Mouse (Mus musculus) adrenal gland, adult 18-20 months (tissue): Measurements from ENCODE around the gene Tmem132d. TPM values are rescaled to one million over a fixed set of nuclear protein-coding genes. Genes with fewer than 3 reads are reported as not detected.
"Not testable (repeated sequence)": the region's sequence is repeated elsewhere in the genome, so short reads cannot be mapped to it uniquely, and the experiment has no call there.

Experiments used
- DNase-seq, 2 experiments: peaks; one replicate each; pipeline ENCODE4 v3.0.0; 2021 to 2022; ENCODE audit warnings: low spot score in 2 of 2
- total RNA-seq, 2 experiments: library from RNA; stranded (reverse); gene quantifications; 1 replicate in 1 of 2; 2 replicates in 1 of 2; pipeline ENCODE4 v1.2.3; 2021

Gene Tmem132d
- total RNA-seq, 2 experiments from 2014 or later = 0.06 TPM; not detected in 1

GRCm38 (mm10) chr5:128102556-128102955 lies 330.3 kb downstream of the Tmem132d start:
- DNase-seq = no peak

GRCm38 (mm10) chr5:128100331-128100730 lies 332.5 kb downstream of the Tmem132d start:
- DNase-seq = no peak

- DNase-seq = no peak
Measured at GRCm38 (mm10) chr5:128099439-128099838, 333.4 kb downstream of the Tmem132d start.

GRCm38 (mm10) chr5:128090578-128090977 lies 342.3 kb downstream of the Tmem132d start:
- no peak for DNase-seq

- DNase-seq = no peak
Measured at GRCm38 (mm10) chr5:128075456-128075855, 357.4 kb downstream of the Tmem132d start.

- DNase-seq = no peak
Measured at GRCm38 (mm10) chr5:128072616-128073015, 360.3 kb downstream of the Tmem132d start.

GRCm38 (mm10) chr5:128041781-128042180 lies 391.1 kb downstream of the Tmem132d start:
- no peak for DNase-seq

- no peak for DNase-seq
Measured at GRCm38 (mm10) chr5:128040036-128040435, 392.8 kb downstream of the Tmem132d start.

- no peak for DNase-seq
Measured at GRCm38 (mm10) chr5:128027076-128027475, 405.8 kb downstream of the Tmem132d start.

- DNase-seq = no peak
Measured at GRCm38 (mm10) chr5:128004666-128005065, 428.2 kb downstream of the Tmem132d start.

- no peak for DNase-seq
Measured at GRCm38 (mm10) chr5:127996526-127997245, 436.2 kb downstream of the Tmem132d start.

- no peak for DNase-seq
Measured at GRCm38 (mm10) chr5:127993460-127993859, 439.4 kb downstream of the Tmem132d start.

- no peak for DNase-seq
Measured at GRCm38 (mm10) chr5:127990826-127991225, 442.1 kb downstream of the Tmem132d start.

GRCm38 (mm10) chr5:127980003-127980358 lies 452.9 kb downstream of the Tmem132d start:
- DNase-seq = not testable (repeated sequence)

- no peak for DNase-seq
Measured at GRCm38 (mm10) chr5:127979329-127980002, 453.4 kb downstream of the Tmem132d start.

GRCm38 (mm10) chr5:127976661-127977060 lies 456.2 kb downstream of the Tmem132d start:
- DNase-seq = no peak

GRCm38 (mm10) chr5:127965700-127966099 lies 467.2 kb downstream of the Tmem132d start:
- DNase-seq = no peak

GRCm38 (mm10) chr5:127962656-127963055 lies 470.2 kb downstream of the Tmem132d start:
- no peak for DNase-seq

- DNase-seq = no peak
Measured at GRCm38 (mm10) chr5:127956511-127957097, 476.3 kb downstream of the Tmem132d start.

GRCm38 (mm10) chr5:127954231-127954790 lies 478.6 kb downstream of the Tmem132d start:
- DNase-seq = no peak

GRCm38 (mm10) chr5:127952800-127953199 lies 480.1 kb downstream of the Tmem132d start:
- no peak for DNase-seq

- no peak for DNase-seq
Measured at GRCm38 (mm10) chr5:127950574-127950973, 482.3 kb downstream of the Tmem132d start.
